6 mouse cellular contexts compared by ENCODE assay signal in the genomic region with DNA sequence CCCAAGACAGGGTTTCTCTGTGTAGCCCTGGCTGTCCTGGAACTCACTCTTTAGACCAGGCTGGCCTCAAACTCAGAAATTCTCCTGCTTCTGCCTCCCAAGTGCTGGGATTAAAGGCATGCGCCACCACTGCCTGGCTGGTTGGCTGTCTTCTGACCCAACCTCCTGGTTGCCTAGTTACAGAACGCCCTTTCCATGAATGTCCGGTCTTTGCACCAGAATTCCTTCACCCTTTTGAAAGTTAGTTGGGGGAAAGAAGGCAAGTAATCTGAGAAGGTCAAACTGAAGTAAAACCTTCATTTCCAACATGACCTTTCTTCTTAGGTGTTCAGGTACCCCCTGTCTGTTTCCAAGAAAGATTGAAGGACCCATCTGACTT. TPM values are rescaled to one million over a fixed set of nuclear protein-coding genes. Genes with fewer than 3 reads are reported as not detected.
A peak's percentile ranks its signal among the peaks of the same experiment; 100 is the strongest.
DNase-seq lines count a peak whose midpoint lies in the region; TF ChIP-seq lines count a peak whose summit lies in the region.
"Not testable (repeated sequence)": the region's sequence is repeated elsewhere in the genome, so short reads cannot be mapped to it uniquely, and the experiment has no call there.

No protein-coding gene starts in this region.

- not testable (repeated sequence) for H3K4me3 ChIP-seq in ES-E14 (ENCODE audit: insufficient read depth in 1 of 2, low read depth in 1 of 2, low read length in 2 of 2, poor library complexity in 1 of 2, severe bottlenecking in 1 of 2); brown adipose tissue, adult 24 weeks (ENCODE audit: insufficient read depth, low read depth, low read length); heart, adult 2 months; kidney, adult 2 months (ENCODE audit: insufficient read depth, low read depth, low read length); liver, adult 2 months (ENCODE audit: insufficient read depth, low read depth, low read length); macrophage (ENCODE audit: inconsistent target)

- not testable (repeated sequence) for H3K79me2 ChIP-seq in heart, adult 2 months (replicated peaks; ENCODE audit: control insufficient read depth, insufficient read depth, low read length); liver, adult 2 months (ENCODE audit: control insufficient read depth, insufficient read depth, low read length)
- peaks cover 33% of the 10 kb centered on the region for H3K79me2 ChIP-seq in macrophage (ENCODE audit: inconsistent target)

- H3K36me3 ChIP-seq in ES-E14 (ENCODE audit: control insufficient read depth, insufficient read depth, low read length, poor library complexity, severe bottlenecking): peaks cover 22% of the 10 kb centered on the region
- H3K36me3 ChIP-seq in heart, adult 2 months (ENCODE audit: control insufficient read depth, insufficient read depth, low read length): peaks cover 10% of the 10 kb centered on the region
- H3K36me3 ChIP-seq in kidney, adult 2 months (ENCODE audit: control insufficient read depth, insufficient read depth, low read length); liver, adult 2 months (ENCODE audit: control insufficient read depth, insufficient read depth, low read length): not testable (repeated sequence)
- H3K36me3 ChIP-seq in macrophage (ENCODE audit: inconsistent target): peaks cover 14% of the 10 kb centered on the region

- peak overlapping the region; percentile 95 for H3K27ac ChIP-seq in ES-E14 (ENCODE audit: insufficient read depth, low read depth, low read length, poor library complexity, severe bottlenecking)
- H3K27ac ChIP-seq in brown adipose tissue, adult 24 weeks (replicated peaks; ENCODE audit: low read depth, low read length): peak overlapping the region; percentile 99
- H3K27ac ChIP-seq in heart, adult 2 months: peak overlapping the region; percentile 82
- peak overlapping the region; percentile 91 for H3K27ac ChIP-seq in kidney, adult 2 months (ENCODE audit: insufficient read depth, low read depth, low read length)
- peak overlapping the region; percentile 30 for H3K27ac ChIP-seq in liver, adult 2 months (replicated peaks; ENCODE audit: insufficient read depth, low read depth, low read length)
- peak overlapping the region; percentile 81 for H3K27ac ChIP-seq in macrophage

- in situ Hi-C loops in ES-E14 (cut with MboI; ENCODE audit: low sequenced_read_pairs in 2 of 2, unreplicated experiment in 2 of 2): not testable (repeated sequence)

- not testable (repeated sequence) for TF ChIP-seq POLR2A in heart, adult 2 months (IDR thresholded peaks at IDR 0.05; ENCODE audit: insufficient read depth, low read depth, low read length); kidney, adult 2 months (IDR thresholded peaks at IDR 0.05; ENCODE audit: low read depth, low read length); liver, adult 2 months (IDR thresholded peaks at IDR 0.05; ENCODE audit: extremely low read depth, insufficient read depth, low read length)

- not testable (repeated sequence) for H3K9me3 ChIP-seq in ES-E14 (ENCODE audit: control insufficient read depth, insufficient read depth, low read depth, low read length)

- not testable (repeated sequence) for H3K9ac ChIP-seq in ES-E14 (ENCODE audit: insufficient read depth, low read depth, low read length, poor library complexity, severe bottlenecking); heart, adult 2 months (ENCODE audit: low read depth, low read length); liver, adult 2 months (ENCODE audit: low read depth, low read length)

- WGBS in heart, adult 2 months: 79% methylated on average over 3 of the region's 3 CpGs
- 71% methylated on average over 3 of the region's 3 CpGs for WGBS in kidney, adult 2 months
- 77% methylated on average over 3 of the region's 3 CpGs for WGBS in liver, adult 2 months
- WGBS in macrophage (ENCODE audit: missing documents): 100% methylated on average over 3 of the region's 3 CpGs

- DNase-seq in ES-E14 (ENCODE audit: low read depth, low spot score); heart, adult 2 months; kidney, adult 2 months; liver, adult 2 months (ENCODE audit: extremely low read depth, low read depth, low spot score): not testable (repeated sequence)

- intact Hi-C loops in heart, adult 2 months (cut with DNase I): loop anchor here (2.0 kb wide), 1 partner anchor 17 kb away; no protein-coding TSS in a partner anchor

- not testable (repeated sequence) for TF ChIP-seq CTCF in heart, adult 2 months (IDR thresholded peaks at IDR 0.05); kidney, adult 2 months (conservative IDR thresholded peaks at IDR 0.05; ENCODE audit: insufficient read depth, insufficient read length, low read depth, low read length); liver, adult 2 months (IDR thresholded peaks at IDR 0.05; ENCODE audit: low read depth, low read length)

- H3K27me3 ChIP-seq in heart, adult 2 months (ENCODE audit: control insufficient read depth, insufficient read depth, low read length); kidney, adult 2 months (replicated peaks; ENCODE audit: control insufficient read depth, insufficient read depth, low read length); liver, adult 2 months (ENCODE audit: control insufficient read depth, insufficient read depth, low read length): not testable (repeated sequence)

- TF ChIP-seq EP300 in heart, adult 2 months (IDR thresholded peaks at IDR 0.05; ENCODE audit: insufficient read depth, low read depth, low read length): not testable (repeated sequence)

- H3K4me1 ChIP-seq in ES-E14 (ENCODE audit: control insufficient read depth in 2 of 2, insufficient read depth in 2 of 2, low read length in 2 of 2, poor library complexity in 1 of 2): peaks cover 11 to 31% of the 10 kb centered on the region in 2 experiments; a peak in 3 of 4 replicates
- peaks cover 50% of the 10 kb centered on the region for H3K4me1 ChIP-seq in brown adipose tissue, adult 24 weeks (ENCODE audit: control insufficient read depth, insufficient read depth, insufficient read length, low read length)
- peaks cover 46% of the 10 kb centered on the region for H3K4me1 ChIP-seq in heart, adult 2 months (ENCODE audit: control insufficient read depth, insufficient read depth, low read length)
- peaks cover 28% of the 10 kb centered on the region for H3K4me1 ChIP-seq in kidney, adult 2 months (ENCODE audit: control insufficient read depth, insufficient read depth, low read length)
- H3K4me1 ChIP-seq in liver, adult 2 months (ENCODE audit: control insufficient read depth, insufficient read depth, low read length): peaks cover 25% of the 10 kb centered on the region

RNA-seq across cellular contexts. Expression of a gene that starts 31.1 kb away (rescaled TPM):
- total RNA-seq in ES-E14 (2012; rRNA removed): 36.7 and 43.6 TPM in 2 replicates
- polyA plus RNA-seq in brown adipose tissue, adult 24 weeks (2012; ENCODE audit: insufficient read depth, insufficient read length, missing spikeins): 35.4 and 37.4 TPM in 2 replicates
- total RNA-seq in heart, adult 2 months (2021): 10 to 100 TPM; 65.4 to 89.5 TPM
- 71.5 and 83.9 TPM in 2 replicates for polyA plus RNA-seq in heart, adult 2 months (2012; rRNA removed)
- polyA plus RNA-seq in kidney, adult 2 months (2012; rRNA removed): 49.1 and 52.2 TPM in 2 replicates
- total RNA-seq in liver, adult 2 months (2014; rRNA removed): 4.6 and 6.0 TPM in 2 replicates
- polyA plus RNA-seq in liver, adult 2 months (2012; rRNA removed): 6.7 and 8.2 TPM in 2 replicates
- total RNA-seq in macrophage (2018; cell fraction: chromatin; rRNA removed): 100 to 1,000 TPM in 16 of 26 experiments, 10 to 100 TPM in 10; 25.1 to 225 (median 124) TPM
- 100 to 1,000 TPM in 18 of 26 experiments, 10 to 100 TPM in 8; 50.1 to 156 (median 113) TPM for total RNA-seq in macrophage (2018; cell fraction: cytosol; rRNA removed)
- total RNA-seq in macrophage (2018; cell fraction: nucleus; rRNA removed): 100 to 1,000 TPM in 13 of 26 experiments, 10 to 100 TPM in 13; 32.0 to 183 (median 99.2) TPM
- 81.5 to 112 TPM (median 87.8 TPM) in 3 replicates for polyA plus RNA-seq in macrophage (2018)

Comparison
In these comparisons a context has a peak if more than half of its experiments do, and no peak if none do; other contexts are left out.
1. H3K27ac ChIP-seq: peak in every context shown above with its lines; median percentile 99 in brown adipose tissue, adult 24 weeks; 95 in ES-E14; 91 in kidney, adult 2 months; 82 in heart, adult 2 months; 81 in macrophage; 30 in liver, adult 2 months.